25 mouse cellular contexts compared by ENCODE assay signal in genomic region chr1:69506011-69506410, GRCm38 (mm10).
DNase-seq lines count a peak whose midpoint lies in the region; ATAC-seq and TF ChIP-seq lines count a peak whose summit lies in the region.
"Had no signal": no experiment of that assay in that cellular context is flagged by ENCODE, and none has a peak within 500 bp of the region (broad histone marks: within the 10 kb centered on the region; RNA-seq: fewer than 3 reads in every experiment).

No protein-coding gene starts in this region.

- H3K27me3 ChIP-seq in heart, embryonic 11.5 days (ENCODE audit: control insufficient read depth, insufficient read depth, low read length): no peaks in the 10 kb centered on the region
- H3K27me3 ChIP-seq in stomach, postnatal 0 days (ENCODE audit: control insufficient read depth, insufficient read depth, low read length): no peaks in the 10 kb centered on the region
- H3K27me3 ChIP-seq: CH12.LX; embryonic facial prominence, embryonic 12.5 days; embryonic facial prominence, embryonic 15.5 days; heart, embryonic 13.5 days; hindbrain, embryonic 12.5 days; hindbrain, embryonic 15.5 days had no signal

- intact Hi-C loops in gastrocnemius, adult 2 months (cut with DNase I): loop anchor here (10.0 kb wide), 1 partner anchor 149 kb away; no protein-coding TSS in a partner anchor

- H3K4me3 ChIP-seq in gastrocnemius, adult 2 months: no peak overlapping the region
- H3K4me3 ChIP-seq in heart, embryonic 11.5 days (ENCODE audit: low read depth, low read length): no peak overlapping the region
- no peak overlapping the region for H3K4me3 ChIP-seq in stomach, postnatal 0 days (ENCODE audit: low read depth, low read length)
- H3K4me3 ChIP-seq: embryonic facial prominence, embryonic 12.5 days; embryonic facial prominence, embryonic 15.5 days; heart, embryonic 13.5 days; hindbrain, embryonic 12.5 days; hindbrain, embryonic 15.5 days had no signal

- H3K9me3 ChIP-seq in heart, embryonic 11.5 days (replicated peaks; ENCODE audit: control insufficient read depth, low read length): no peaks in the 10 kb centered on the region
- H3K9me3 ChIP-seq in stomach, postnatal 0 days (ENCODE audit: control insufficient read depth, low read length): no peaks in the 10 kb centered on the region
- H3K9me3 ChIP-seq: embryonic facial prominence, embryonic 12.5 days; embryonic facial prominence, embryonic 15.5 days; G1E; heart, embryonic 13.5 days; hindbrain, embryonic 12.5 days; hindbrain, embryonic 15.5 days had no signal

- DNase-seq in gastrocnemius, adult 2 months: peak; percentile 74
- DNase-seq in gastrocnemius, postnatal 10 days: no peak
- DNase-seq in heart, adult 8-10 months (ENCODE audit: low spot score): peak; percentile 19
- DNase-seq in skeletal muscle tissue, adult 2 months (ENCODE audit: low read depth, low spot score): peak; percentile 84
- DNase-seq in stomach, postnatal 0 days (ENCODE audit: low spot score): no peak
- DNase-seq: adrenal gland, adult 2 months; adrenal gland, postnatal 14 days; B cell, adult 2 months; cerebellum, adult 11 months; cerebellum, adult 2 months; cerebellum, adult 9-11 months; cerebellum, postnatal 25 days; forebrain, postnatal 0 days; heart, postnatal 14 days; kidney, adult 2 months had no signal

- TF ChIP-seq CTCF in gastrocnemius, adult 2 months (IDR thresholded peaks at IDR 0.05): no peak
- TF ChIP-seq CTCF in stomach, postnatal 0 days (IDR thresholded peaks at IDR 0.05; ENCODE audit: low read depth): no peak

- H3K27ac ChIP-seq in gastrocnemius, adult 2 months: peak overlapping the region; percentile 88
- H3K27ac ChIP-seq in heart, embryonic 11.5 days (ENCODE audit: low read depth, low read length): no peak overlapping the region
- no peak overlapping the region for H3K27ac ChIP-seq in stomach, postnatal 0 days (replicated peaks)
- H3K27ac ChIP-seq: embryonic facial prominence, embryonic 12.5 days; embryonic facial prominence, embryonic 15.5 days; heart, embryonic 13.5 days; hindbrain, embryonic 12.5 days; hindbrain, embryonic 15.5 days had no signal

- H3K4me1 ChIP-seq in heart, embryonic 11.5 days (ENCODE audit: control insufficient read depth, insufficient read depth, low read length): peaks cover 3% of the 10 kb centered on the region; the same call in 1 of the 2 replicates
- no peaks in the 10 kb centered on the region for H3K4me1 ChIP-seq in stomach, postnatal 0 days (replicated peaks; ENCODE audit: control insufficient read depth, insufficient read depth)
- H3K4me1 ChIP-seq: embryonic facial prominence, embryonic 12.5 days; embryonic facial prominence, embryonic 15.5 days; hindbrain, embryonic 12.5 days; hindbrain, embryonic 15.5 days had no signal

- TF ChIP-seq EP300 in stomach, postnatal 0 days (optimal IDR thresholded peaks at IDR 0.05): no peak

- no peak for ATAC-seq in heart, embryonic 11.5 days (replicated peaks; ENCODE audit: insufficient number of reproducible peaks, low FRiP score, low TSS enrichment)
- no peak for ATAC-seq in stomach, postnatal 0 days (ENCODE audit: low FRiP score, low TSS enrichment)
- ATAC-seq: forebrain, embryonic 14.5 days; forebrain, postnatal 0 days; intestine, postnatal 0 days had no signal

- 80% methylated on average over 6 of the region's 6 CpGs for WGBS in heart, embryonic 11.5 days (ENCODE audit: insufficient replicate concordance)
- 95% methylated on average over 6 of the region's 6 CpGs for WGBS in stomach, postnatal 0 days

- no peaks in the 10 kb centered on the region for H3K36me3 ChIP-seq in heart, embryonic 11.5 days (ENCODE audit: control insufficient read depth, insufficient read depth, low read length)
- no peaks in the 10 kb centered on the region for H3K36me3 ChIP-seq in stomach, postnatal 0 days (ENCODE audit: control insufficient read depth, insufficient read depth, low read length)
- H3K36me3 ChIP-seq: embryonic facial prominence, embryonic 12.5 days; embryonic facial prominence, embryonic 15.5 days; G1E; heart, embryonic 13.5 days; hindbrain, embryonic 12.5 days; hindbrain, embryonic 15.5 days had no signal

- no peak overlapping the region for H3K4me2 ChIP-seq in heart, embryonic 11.5 days
- H3K4me2 ChIP-seq in stomach, postnatal 0 days (replicated peaks; ENCODE audit: low read depth): no peak overlapping the region
- H3K4me2 ChIP-seq: embryonic facial prominence, embryonic 12.5 days; embryonic facial prominence, embryonic 15.5 days; heart, embryonic 13.5 days; hindbrain, embryonic 12.5 days; hindbrain, embryonic 15.5 days had no signal

- no peak overlapping the region for H3K9ac ChIP-seq in heart, embryonic 11.5 days (ENCODE audit: low read depth, low read length)
- H3K9ac ChIP-seq in stomach, postnatal 0 days (ENCODE audit: low read length): no peak overlapping the region
- H3K9ac ChIP-seq: embryonic facial prominence, embryonic 12.5 days; embryonic facial prominence, embryonic 15.5 days; forebrain, postnatal 0 days; heart, embryonic 13.5 days; hindbrain, embryonic 12.5 days; hindbrain, embryonic 15.5 days had no signal

Comparison
In these comparisons a context has a peak if more than half of its experiments do, and no peak if none do; other contexts are left out.
1. DNase-seq: peak in gastrocnemius, adult 2 months (single experiment), heart, adult 8-10 months (single experiment) and skeletal muscle tissue, adult 2 months (single experiment); none in gastrocnemius, postnatal 10 days (single experiment) and stomach, postnatal 0 days (single experiment).